Mouse (Mus musculus) heart, embryonic 15.5 days (tissue): ENCODE results near the gene Casp7. TPM values are rescaled to one million over a fixed set of nuclear protein-coding genes. Genes with fewer than 3 reads are reported as not detected.

Source experiments
- ATAC-seq: fragments of 200-750 bp; cut with Nextera tagmentation; replicated peaks from 2 replicates; pipeline ENCODE4 v1.8.0; 2017; ENCODE audit warnings: low read depth, moderate TSS enrichment; ENCODE audit not compliant: insufficient number of reproducible peaks, insufficient read depth, low FRiP score
- H3K27ac ChIP-seq: fragments of 300-500 bp; sonication (generic); 2 replicates; pipeline ENCODE4 v1.5.1; 2015; ENCODE audit warnings: mild to moderate bottlenecking, inconsistent platforms
- H3K27me3 ChIP-seq: fragments of 300-500 bp; sonication (generic); 2 replicates; pipeline ENCODE4 v1.6.1; 2015; ENCODE audit warnings: inconsistent platforms
- H3K36me3 ChIP-seq: fragments of 300-500 bp; sonication (generic); 2 replicates; pipeline ENCODE4 v1.6.1; 2015; ENCODE audit warnings: mild to moderate bottlenecking, inconsistent platforms
- H3K4me1 ChIP-seq: fragments of 300-500 bp; sonication (generic); replicated peaks from 2 replicates; pipeline ENCODE4 v1.6.1; 2015; ENCODE audit warnings: inconsistent platforms
- H3K4me2 ChIP-seq: fragments of 300-500 bp; sonication (generic); 2 replicates; pipeline ENCODE4 v1.6.1; 2015; ENCODE audit warnings: inconsistent platforms, mild to moderate bottlenecking, moderate library complexity
- H3K4me3 ChIP-seq: fragments of 300-500 bp; sonication (generic); 2 replicates; pipeline ENCODE4 v1.5.1; 2015; ENCODE audit warnings: mild to moderate bottlenecking, inconsistent platforms
- H3K9ac ChIP-seq: fragments of 300-500 bp; sonication (generic); 2 replicates; pipeline ENCODE4 v1.6.1; 2015; ENCODE audit warnings: mild to moderate bottlenecking, inconsistent platforms
- H3K9me3 ChIP-seq: fragments of 300-500 bp; sonication (generic); replicated peaks from 2 replicates; pipeline ENCODE4 v1.6.1; 2016; ENCODE audit warnings: inconsistent platforms
- WGBS: fragments of 180-500 bp; shearing (Covaris S2); methylation state at CpG from one replicate; pipeline ENCODE4 v1.1.7; 2015; ENCODE audit warnings: mixed read lengths; 5-methylcytosine and 5-hydroxymethylcytosine counted together
- polyA plus RNA-seq: library from polyadenylated mRNA; unstranded; fragments of >200 nt; fragmentation: Nextera tagmentation; extraction: Ambion mirVana; gene quantifications from 2 replicates; pipeline ENCODE4 v1.2.1, GENCODE M21; 2015

Gene Casp7
- polyA plus RNA-seq, 1 experiment from 2014 or later = 25.6 TPM

- H3K4me3 ChIP-seq = no peak overlapping the region
- peaks cover 14% of the 10 kb centered on the region; the same call in 1 of the 2 replicates for H3K36me3 ChIP-seq
- no peak overlapping the region for H3K27ac ChIP-seq
- ATAC-seq = no peak
- peaks cover 12% of the 10 kb centered on the region for H3K4me1 ChIP-seq
- H3K9ac ChIP-seq = no peak overlapping the region
- no peaks in the 10 kb centered on the region for H3K9me3 ChIP-seq
- no peak overlapping the region for H3K4me2 ChIP-seq
- WGBS = 83% methylated on average over 5 of the region's 5 CpGs
- no peaks in the 10 kb centered on the region for H3K27me3 ChIP-seq
Observed at GRCm38 (mm10) chr19:56385546-56385945, 11.4 kb upstream of the Casp7 start.

DNA sequence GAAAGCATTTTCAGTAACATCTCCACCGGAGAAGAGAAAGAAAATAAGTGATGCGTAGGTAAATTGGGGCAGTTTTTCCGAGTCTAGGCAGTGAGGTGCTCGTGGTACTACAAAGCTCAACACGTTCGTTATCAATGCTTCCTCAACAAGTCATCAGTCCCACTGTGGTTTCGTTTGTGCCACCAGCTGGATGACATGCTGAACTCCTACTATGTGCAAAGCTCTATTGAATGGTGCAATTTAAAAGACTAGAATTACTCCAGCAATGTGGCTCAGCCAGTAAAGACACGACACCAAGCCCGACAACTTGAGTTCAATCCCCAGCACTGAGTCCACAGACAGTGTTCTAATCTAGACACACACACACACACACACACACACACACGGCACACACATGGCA, 10.8 kb upstream of the Casp7 start:
- no peak overlapping the region for H3K27ac ChIP-seq
- H3K36me3 ChIP-seq = peaks cover 14% of the 10 kb centered on the region; the same call in 1 of the 2 replicates
- H3K4me1 ChIP-seq = peaks cover 11% of the 10 kb centered on the region
- ATAC-seq = no peak
- WGBS = 87% methylated on average over 10 of the region's 10 CpGs
- no peak overlapping the region for H3K9ac ChIP-seq
- no peaks in the 10 kb centered on the region for H3K9me3 ChIP-seq
- H3K4me2 ChIP-seq = no peak overlapping the region
- no peak overlapping the region for H3K4me3 ChIP-seq
- no peaks in the 10 kb centered on the region for H3K27me3 ChIP-seq

- H3K4me1 ChIP-seq = peaks cover 25% of the 10 kb centered on the region
- H3K27ac ChIP-seq = peak overlapping the region; percentile 91
- peak overlapping the region; percentile 57; the same call in 1 of the 2 replicates for H3K9ac ChIP-seq
- peak overlapping the region; percentile 53 for H3K4me2 ChIP-seq
- H3K4me3 ChIP-seq = peak overlapping the region; percentile 54
- peaks cover 7% of the 10 kb centered on the region; the same call in 1 of the 2 replicates for H3K36me3 ChIP-seq
- WGBS = 47% methylated on average over 4 of the region's 4 CpGs
- H3K9me3 ChIP-seq = no peaks in the 10 kb centered on the region
- no peaks in the 10 kb centered on the region for H3K27me3 ChIP-seq
- ATAC-seq = no peak
Observed at GRCm38 (mm10) chr19:56387726-56388302, 9.1 kb upstream of the Casp7 start.

- Histone ChIP-seq H3K4me1 (peaks cover 26% of the 10 kb centered on the region), H3K9ac (peak overlapping the region; percentile 57), H3K4me3 (peak overlapping the region; percentile 54), H3K36me3 (no peaks in the 10 kb centered on the region; the same call in 1 of the 2 replicates), H3K9me3 (no peaks in the 10 kb centered on the region), H3K27me3 (no peaks in the 10 kb centered on the region), H3K4me2 (peak overlapping the region; percentile 53), H3K27ac (peak overlapping the region; percentile 91)
- 52% methylated on average over 11 of the region's 11 CpGs for WGBS
- no peak for ATAC-seq
Observed at GRCm38 (mm10) chr19:56389176-56389575, 7.8 kb upstream of the Casp7 start.

GRCm38 (mm10) chr19:56389879-56390278, 7.0 kb upstream of the Casp7 start, which contains the start of gene Nrap:
Gene Nrap (minus strand): TSS chr19:56390037.
- peak within 1 kb of the TSS; percentile 91 for H3K27ac ChIP-seq
- H3K9ac ChIP-seq = peak within 1 kb of the TSS; percentile 57
- peak within 1 kb of the TSS; percentile 53 for H3K4me2 ChIP-seq
- H3K36me3 ChIP-seq = no peaks in the 10 kb centered on the region
- peak; percentile 61 for ATAC-seq
- H3K9me3 ChIP-seq = no peaks in the 10 kb centered on the region
- H3K4me1 ChIP-seq = peaks cover 27% of the 10 kb centered on the region
- WGBS = 50% methylated on average over 11 of the region's 11 CpGs
- H3K4me3 ChIP-seq = peak within 1 kb of the TSS; percentile 54
- no peaks in the 10 kb centered on the region for H3K27me3 ChIP-seq

GRCm38 (mm10) chr19:56391307-56392046, 5.5 kb upstream of the Casp7 start:
- Histone ChIP-seq H3K27ac (0 out of 2 replicates have a peak overlapping the region, but pooled peaks have one; percentile 2), H3K9ac (no peak overlapping the region)

DNA sequence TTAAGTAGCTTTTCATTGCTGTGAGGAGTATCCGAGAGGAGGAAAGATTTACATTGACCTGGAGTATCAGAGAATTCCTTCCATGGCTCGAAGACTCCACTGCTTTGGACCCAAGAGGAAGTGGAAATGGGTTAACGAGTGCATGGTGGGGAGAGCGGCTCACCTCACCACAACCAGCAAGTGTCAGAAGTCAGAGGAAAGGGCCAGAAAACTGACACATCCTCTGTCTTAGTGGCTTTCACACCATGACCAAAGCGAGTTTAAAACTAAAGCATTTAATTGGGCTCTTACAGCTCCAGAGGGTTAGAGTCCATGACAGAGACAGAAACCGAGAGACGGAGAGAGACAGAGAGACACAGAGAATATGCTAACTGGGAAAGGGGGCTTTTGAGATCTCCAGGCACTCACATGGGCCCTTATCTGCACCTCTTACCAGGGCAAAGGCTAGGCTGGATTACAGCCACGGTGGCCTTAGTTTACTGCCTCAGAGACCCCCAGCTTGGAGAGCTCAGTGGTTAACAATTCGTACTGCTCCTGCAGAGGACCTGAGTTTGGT, 3.5 kb upstream of the Casp7 start:
- Histone ChIP-seq H3K27ac (no peak overlapping the region), H3K4me3 (no peak overlapping the region), H3K27me3 (no peaks in the 10 kb centered on the region), H3K9ac (no peak overlapping the region), H3K9me3 (no peaks in the 10 kb centered on the region), H3K4me1 (peaks cover 38% of the 10 kb centered on the region), H3K36me3 (no peaks in the 10 kb centered on the region), H3K4me2 (no peak overlapping the region)
- ATAC-seq = no peak
- 71% methylated on average over 9 of the region's 9 CpGs for WGBS

More at GRCm38 (mm10) chr19:56391307-56392046, 5.5 kb upstream of the Casp7 start:
- WGBS = 70% methylated on average over 6 of the region's 6 CpGs
- H3K36me3 ChIP-seq = no peaks in the 10 kb centered on the region
- H3K4me3 ChIP-seq = no peak overlapping the region
- no peak overlapping the region for H3K4me2 ChIP-seq
- no peak for ATAC-seq
- peaks cover 33% of the 10 kb centered on the region for H3K4me1 ChIP-seq
- no peaks in the 10 kb centered on the region for H3K9me3 ChIP-seq
- no peaks in the 10 kb centered on the region for H3K27me3 ChIP-seq

- no peaks in the 10 kb centered on the region for H3K9me3 ChIP-seq
- H3K27me3 ChIP-seq = no peaks in the 10 kb centered on the region
- H3K27ac ChIP-seq = 0 out of 2 replicates have a peak overlapping the region, but pooled peaks have one; percentile 20
- no peak overlapping the region for H3K9ac ChIP-seq
- H3K4me2 ChIP-seq = no peak overlapping the region
- WGBS = 81% methylated on average over 16 of the region's 16 CpGs
- H3K36me3 ChIP-seq = no peaks in the 10 kb centered on the region
- ATAC-seq = no peak
- no peak overlapping the region for H3K4me3 ChIP-seq
- peaks cover 49% of the 10 kb centered on the region for H3K4me1 ChIP-seq
Observed at GRCm38 (mm10) chr19:56395183-56395935, 1.6 kb upstream of the Casp7 start.

DNA sequence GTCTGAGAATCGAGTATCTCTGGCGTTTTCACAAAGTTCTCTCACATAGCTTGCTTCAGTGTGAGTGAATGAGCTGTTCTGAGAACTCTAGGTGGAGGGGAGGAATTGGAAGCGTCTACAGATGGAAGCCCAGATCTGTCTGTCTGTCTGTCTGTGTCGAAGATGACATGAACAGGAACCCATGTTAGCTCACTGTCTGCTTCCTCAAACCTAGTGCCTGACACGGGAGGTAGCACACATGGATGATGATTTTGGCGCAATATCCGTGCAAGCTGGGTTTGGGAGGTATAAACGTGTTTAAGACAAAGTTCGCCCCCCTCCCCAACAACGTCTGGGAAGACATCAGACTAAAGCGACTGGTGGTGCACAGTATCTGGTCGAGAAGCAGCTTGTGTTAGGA, 702 bp upstream of the Casp7 start:
- Histone ChIP-seq H3K36me3 (no peaks in the 10 kb centered on the region), H3K9me3 (no peaks in the 10 kb centered on the region), H3K9ac (peak overlapping the region; percentile 82), H3K27me3 (no peaks in the 10 kb centered on the region), H3K4me1 (peaks cover 46% of the 10 kb centered on the region), H3K27ac (peak overlapping the region; percentile 95; the same call in 1 of the 2 replicates), H3K4me2 (peak overlapping the region; percentile 91), H3K4me3 (peak overlapping the region; percentile 83)
- ATAC-seq = no peak
- 43% methylated on average over 12 of the region's 12 CpGs for WGBS

- Histone ChIP-seq H3K36me3 (no peaks in the 10 kb centered on the region), H3K4me2 (peak overlapping the region; percentile 91)
Observed at GRCm38 (mm10) chr19:56397663-56398527, 966 bp downstream of the Casp7 start.

More at GRCm38 (mm10) chr19:56397663-56398527, 966 bp downstream of the Casp7 start:
- Histone ChIP-seq H3K27ac (peak overlapping the region; percentile 95), H3K4me3 (peak overlapping the region; percentile 83), H3K4me1 (peaks cover 34% of the 10 kb centered on the region), H3K27me3 (no peaks in the 10 kb centered on the region), H3K9ac (peak overlapping the region; percentile 82), H3K9me3 (no peaks in the 10 kb centered on the region)
- ATAC-seq = no peak
- 41% methylated on average over 11 of the region's 11 CpGs for WGBS
